ENCODE assay signal across 24 mouse cellular contexts in genomic region chr14:62512845-62513244, GRCm38 (mm10). TPM values are rescaled to one million over a fixed set of nuclear protein-coding genes. Genes with fewer than 3 reads are reported as not detected.
A peak's percentile ranks its signal among the peaks of the same experiment; 100 is the strongest.
DNase-seq lines count a peak whose midpoint lies in the region; ATAC-seq and TF ChIP-seq lines count a peak whose summit lies in the region.
"Had no signal": no experiment of that assay in that cellular context is flagged by ENCODE, and none has a peak within 500 bp of the region (broad histone marks: within the 10 kb centered on the region; RNA-seq: fewer than 3 reads in every experiment).

No protein-coding gene starts in this region.

- DNase-seq in forebrain, embryonic 14.5 days (ENCODE audit: low spot score), result peak; percentile 9
- DNase-seq in kidney, adult 2 months, result peak; percentile 22
- DNase-seq in kidney, postnatal 14 days, result no peak
- no peak for DNase-seq in midbrain, embryonic 10.5 days (ENCODE audit: low spot score)
- DNase-seq: adrenal gland, adult 2 months; adrenal gland, postnatal 10 days; adrenal gland, postnatal 25 days; cerebellum, adult 11 months; cerebellum, adult 18-20 months; cerebellum, adult 8-10 months; cerebellum, adult 9-11 months; cerebellum, postnatal 14 days; cerebellum, postnatal 36 days; embryo, embryonic 11 days had no signal

- no peak for TF ChIP-seq CTCF in kidney, adult 2 months (conservative IDR thresholded peaks at IDR 0.05; ENCODE audit: insufficient read depth, insufficient read length, low read depth, low read length)

- no peaks in the 10 kb centered on the region for H3K9me3 ChIP-seq in forebrain, embryonic 14.5 days (replicated peaks; ENCODE audit: control insufficient read depth, low read length)
- no peaks in the 10 kb centered on the region for H3K9me3 ChIP-seq in forebrain, embryonic 16.5 days (ENCODE audit: control insufficient read depth, low read length)
- no peaks in the 10 kb centered on the region for H3K9me3 ChIP-seq in midbrain, embryonic 10.5 days (replicated peaks)
- H3K9me3 ChIP-seq in midbrain, embryonic 15.5 days, result no peaks in the 10 kb centered on the region
- H3K9me3 ChIP-seq: embryonic facial prominence, embryonic 12.5 days; embryonic facial prominence, embryonic 15.5 days; forebrain, embryonic 10.5 days; forebrain, embryonic 12.5 days; forebrain, embryonic 15.5 days had no signal

- no peak overlapping the region for H3K4me2 ChIP-seq in forebrain, embryonic 14.5 days (ENCODE audit: low read length)
- H3K4me2 ChIP-seq in forebrain, embryonic 16.5 days (ENCODE audit: low read length), result no peak overlapping the region
- no peak overlapping the region for H3K4me2 ChIP-seq in midbrain, embryonic 15.5 days
- H3K4me2 ChIP-seq: embryonic facial prominence, embryonic 12.5 days; embryonic facial prominence, embryonic 15.5 days; forebrain, embryonic 12.5 days; forebrain, embryonic 15.5 days had no signal

- H3K4me1 ChIP-seq in forebrain, embryonic 14.5 days (ENCODE audit: control insufficient read depth, insufficient read depth, low read length), result no peaks in the 10 kb centered on the region
- no peaks in the 10 kb centered on the region for H3K4me1 ChIP-seq in forebrain, embryonic 16.5 days (replicated peaks; ENCODE audit: control insufficient read depth, insufficient read depth, low read length)
- no peaks in the 10 kb centered on the region for H3K4me1 ChIP-seq in kidney, adult 2 months (ENCODE audit: control insufficient read depth, insufficient read depth, low read length)
- H3K4me1 ChIP-seq in midbrain, embryonic 10.5 days, result peaks cover 15% of the 10 kb centered on the region
- H3K4me1 ChIP-seq in midbrain, embryonic 15.5 days, result no peaks in the 10 kb centered on the region
- H3K4me1 ChIP-seq: embryonic facial prominence, embryonic 12.5 days; embryonic facial prominence, embryonic 15.5 days; forebrain, embryonic 15.5 days had no signal

- H3K27ac ChIP-seq in forebrain, embryonic 14.5 days (ENCODE audit: low read depth, low read length), result no peak overlapping the region
- no peak overlapping the region for H3K27ac ChIP-seq in forebrain, embryonic 16.5 days (ENCODE audit: low read length)
- no peak overlapping the region for H3K27ac ChIP-seq in kidney, adult 2 months (ENCODE audit: insufficient read depth, low read depth, low read length)
- H3K27ac ChIP-seq in midbrain, embryonic 10.5 days (replicated peaks), result peak overlapping the region; percentile 43; the same call in 1 of the 2 replicates
- no peak overlapping the region for H3K27ac ChIP-seq in midbrain, embryonic 15.5 days
- H3K27ac ChIP-seq: embryonic facial prominence, embryonic 12.5 days; embryonic facial prominence, embryonic 15.5 days; forebrain, embryonic 10.5 days; forebrain, embryonic 12.5 days; forebrain, embryonic 15.5 days had no signal

- ATAC-seq in forebrain, embryonic 14.5 days, result no peak
- no peak for ATAC-seq in forebrain, embryonic 16.5 days
- no peak for ATAC-seq in midbrain, embryonic 15.5 days (replicated peaks)
- ATAC-seq: forebrain, embryonic 15.5 days had no signal

- H3K36me3 ChIP-seq in forebrain, embryonic 14.5 days (ENCODE audit: control insufficient read depth, insufficient read depth, low read length), result no peaks in the 10 kb centered on the region
- H3K36me3 ChIP-seq in forebrain, embryonic 16.5 days (ENCODE audit: control insufficient read depth, insufficient read depth), result no peaks in the 10 kb centered on the region
- no peaks in the 10 kb centered on the region for H3K36me3 ChIP-seq in kidney, adult 2 months (ENCODE audit: control insufficient read depth, insufficient read depth, low read length)
- no peaks in the 10 kb centered on the region for H3K36me3 ChIP-seq in midbrain, embryonic 10.5 days
- no peaks in the 10 kb centered on the region for H3K36me3 ChIP-seq in midbrain, embryonic 15.5 days (replicated peaks)
- H3K36me3 ChIP-seq: embryonic facial prominence, embryonic 12.5 days; embryonic facial prominence, embryonic 15.5 days; forebrain, embryonic 10.5 days; forebrain, embryonic 12.5 days; forebrain, embryonic 15.5 days had no signal

- WGBS in forebrain, embryonic 14.5 days, result 52% methylated on average over 1 of the region's 1 CpGs
- WGBS in forebrain, embryonic 16.5 days, result 74% methylated on average over 1 of the region's 1 CpGs
- WGBS in kidney, adult 2 months, result 78% methylated on average over 1 of the region's 1 CpGs
- 52% methylated on average over 1 of the region's 1 CpGs for WGBS in midbrain, embryonic 10.5 days
- 35% methylated on average over 1 of the region's 1 CpGs for WGBS in midbrain, embryonic 15.5 days

- no peak overlapping the region for H3K4me3 ChIP-seq in forebrain, embryonic 14.5 days (ENCODE audit: low read depth, low read length)
- H3K4me3 ChIP-seq in forebrain, embryonic 16.5 days (replicated peaks; ENCODE audit: low read length), result no peak overlapping the region
- H3K4me3 ChIP-seq in kidney, adult 2 months (ENCODE audit: insufficient read depth, low read depth, low read length), result no peak overlapping the region
- H3K4me3 ChIP-seq in midbrain, embryonic 10.5 days, result no peak overlapping the region
- H3K4me3 ChIP-seq in midbrain, embryonic 15.5 days, result no peak overlapping the region
- H3K4me3 ChIP-seq: embryonic facial prominence, embryonic 12.5 days; embryonic facial prominence, embryonic 15.5 days; erythroblast, embryonic 14.5 days; forebrain, embryonic 10.5 days; forebrain, embryonic 12.5 days; forebrain, embryonic 15.5 days had no signal

- no peaks in the 10 kb centered on the region for H3K27me3 ChIP-seq in forebrain, embryonic 14.5 days (replicated peaks; ENCODE audit: control insufficient read depth, insufficient read depth, low read length)
- no peaks in the 10 kb centered on the region for H3K27me3 ChIP-seq in forebrain, embryonic 16.5 days (replicated peaks; ENCODE audit: control insufficient read depth, insufficient read depth, low read length)
- H3K27me3 ChIP-seq in kidney, adult 2 months (replicated peaks; ENCODE audit: control insufficient read depth, insufficient read depth, low read length), result no peaks in the 10 kb centered on the region
- no peaks in the 10 kb centered on the region for H3K27me3 ChIP-seq in midbrain, embryonic 10.5 days (ENCODE audit: low read depth, poor library complexity, severe bottlenecking)
- no peaks in the 10 kb centered on the region for H3K27me3 ChIP-seq in midbrain, embryonic 15.5 days (replicated peaks)
- H3K27me3 ChIP-seq: embryonic facial prominence, embryonic 12.5 days; embryonic facial prominence, embryonic 15.5 days; forebrain, embryonic 12.5 days; forebrain, embryonic 15.5 days had no signal

- no peak for TF ChIP-seq POLR2A in kidney, adult 2 months (IDR thresholded peaks at IDR 0.05; ENCODE audit: low read depth, low read length)

- no peak overlapping the region for H3K9ac ChIP-seq in forebrain, embryonic 14.5 days (ENCODE audit: low read length)
- no peak overlapping the region for H3K9ac ChIP-seq in forebrain, embryonic 16.5 days (replicated peaks; ENCODE audit: low read depth, low read length)
- H3K9ac ChIP-seq in midbrain, embryonic 15.5 days, result no peak overlapping the region
- H3K9ac ChIP-seq: embryonic facial prominence, embryonic 12.5 days; embryonic facial prominence, embryonic 15.5 days; forebrain, embryonic 12.5 days; forebrain, embryonic 15.5 days had no signal

RNA-seq across cellular contexts. Expression of gene Fam124a, which starts 42.7 kb away (rescaled TPM):
- 13.8 and 18.8 TPM in 2 replicates for polyA plus RNA-seq in forebrain, embryonic 14.5 days (2014; fragmentation: Nextera tagmentation; extraction: Ambion mirVana)
- polyA plus RNA-seq in forebrain, embryonic 16.5 days (2015; fragmentation: Nextera tagmentation; extraction: Ambion mirVana), result 46.2 and 47.6 TPM in 2 replicates
- 4.3 and 4.5 TPM in 2 replicates for polyA plus RNA-seq in kidney, adult 2 months (2012; rRNA removed)
- 3.6 and 4.3 TPM in 2 replicates for polyA plus RNA-seq in midbrain, embryonic 10.5 days (2016; fragmentation: Nextera tagmentation; extraction: Ambion mirVana)
- 49.0 and 50.7 TPM in 2 replicates for polyA plus RNA-seq in midbrain, embryonic 15.5 days (2015; fragmentation: Nextera tagmentation; extraction: Ambion mirVana)
- polyA plus RNA-seq: erythroblast, embryonic 14.5 days had no signal

RNA-seq across cellular contexts. Expression of gene Gm4131, which starts 53.9 kb away (rescaled TPM):
- polyA plus RNA-seq in forebrain, embryonic 14.5 days (2014; fragmentation: Nextera tagmentation; extraction: Ambion mirVana), result not detected in 2 replicates
- polyA plus RNA-seq in forebrain, embryonic 16.5 days (2015; fragmentation: Nextera tagmentation; extraction: Ambion mirVana), result 0.21 and 0.49 TPM in 2 replicates
- 1.0 and 1.6 TPM in 2 replicates for polyA plus RNA-seq in kidney, adult 2 months (2012; rRNA removed)
- 0.10 and 0.16 TPM in 2 replicates for polyA plus RNA-seq in midbrain, embryonic 10.5 days (2016; fragmentation: Nextera tagmentation; extraction: Ambion mirVana)
- 0.30 TPM in 1 of 2 replicates, not detected in the other for polyA plus RNA-seq in midbrain, embryonic 15.5 days (2015; fragmentation: Nextera tagmentation; extraction: Ambion mirVana)
- polyA plus RNA-seq: adrenal gland, adult 2 months; brain, embryonic 14.5 days; C2C12; embryonic facial prominence, embryonic 12.5 days; embryonic facial prominence, embryonic 15.5 days; erythroblast, embryonic 14.5 days; forebrain, embryonic 10.5 days; forebrain, embryonic 12.5 days; forebrain, embryonic 15.5 days had no signal

RNA-seq across cellular contexts. Expression of gene Gucy1b2, which starts 56.8 kb away (rescaled TPM):
- 3.7 and 4.5 TPM in 2 replicates for polyA plus RNA-seq in forebrain, embryonic 14.5 days (2014; fragmentation: Nextera tagmentation; extraction: Ambion mirVana)
- polyA plus RNA-seq in forebrain, embryonic 16.5 days (2015; fragmentation: Nextera tagmentation; extraction: Ambion mirVana), result 2.7 and 2.9 TPM in 2 replicates
- 0.03 and 0.05 TPM in 2 replicates for polyA plus RNA-seq in kidney, adult 2 months (2012; rRNA removed)
- polyA plus RNA-seq in midbrain, embryonic 10.5 days (2016; fragmentation: Nextera tagmentation; extraction: Ambion mirVana), result 0.25 and 0.53 TPM in 2 replicates
- polyA plus RNA-seq in midbrain, embryonic 15.5 days (2015; fragmentation: Nextera tagmentation; extraction: Ambion mirVana), result 0.61 and 1.2 TPM in 2 replicates
- polyA plus RNA-seq: C2C12; erythroblast, embryonic 14.5 days had no signal

Comparison
In these comparisons a context has a peak if more than half of its experiments do, and no peak if none do; other contexts are left out.
1. DNase-seq: peak in forebrain, embryonic 14.5 days (single experiment) and kidney, adult 2 months (single experiment); none in kidney, postnatal 14 days (single experiment) and midbrain, embryonic 10.5 days (single experiment).